Mouse (Mus musculus) embryonic facial prominence, embryonic 12.5 days (tissue): ENCODE measurements around the gene Slc25a29. TPM values are rescaled to one million over a fixed set of nuclear protein-coding genes. Genes with fewer than 3 reads are reported as not detected.

Experiments
- ATAC-seq: fragments of 200-750 bp; cut with Nextera tagmentation; 2 replicates; pipeline ENCODE4 v1.8.0; 2017; ENCODE audit not compliant: insufficient number of reproducible peaks, insufficient read depth, low FRiP score, low TSS enrichment
- H3K27ac ChIP-seq: fragments of 300-500 bp; sonication (generic); 2 replicates; pipeline ENCODE4 v1.5.1; 2016; ENCODE audit warnings: mild to moderate bottlenecking
- H3K27me3 ChIP-seq: fragments of 300-500 bp; sonication (generic); 2 replicates; pipeline ENCODE4 v1.6.1; 2016; ENCODE audit warnings: mild to moderate bottlenecking, moderate library complexity
- H3K36me3 ChIP-seq: fragments of 300-500 bp; sonication (generic); 2 replicates; pipeline ENCODE4 v1.6.1; 2016; ENCODE audit warnings: mild to moderate bottlenecking
- H3K4me1 ChIP-seq: fragments of 300-500 bp; sonication (generic); 2 replicates; pipeline ENCODE4 v1.6.1; 2016
- H3K4me2 ChIP-seq: fragments of 300-500 bp; sonication (generic); replicated peaks from 2 replicates; pipeline ENCODE4 v1.6.1; 2016; ENCODE audit warnings: mild to moderate bottlenecking, moderate library complexity
- H3K4me3 ChIP-seq: fragments of 300-500 bp; sonication (generic); 2 replicates; pipeline ENCODE4 v1.5.1; 2016; ENCODE audit warnings: mild to moderate bottlenecking
- H3K9ac ChIP-seq: fragments of 300-500 bp; sonication (generic); 2 replicates; pipeline ENCODE4 v1.6.1; 2016; ENCODE audit warnings: mild to moderate bottlenecking, moderate library complexity
- H3K9me3 ChIP-seq: fragments of 300-500 bp; sonication (generic); 2 replicates; pipeline ENCODE4 v1.6.1; 2016; ENCODE audit warnings: mild to moderate bottlenecking, moderate library complexity
- WGBS: fragments of 180-500 bp; shearing (Covaris S2); methylation state at CpG from one replicate; pipeline ENCODE4 v1.1.7; 2016; 5-methylcytosine and 5-hydroxymethylcytosine counted together
- polyA plus RNA-seq: library from polyadenylated mRNA; unstranded; fragments of >200 nt; fragmentation: Nextera tagmentation; extraction: Ambion mirVana; gene quantifications from 2 replicates; pipeline ENCODE4 v1.2.1, GENCODE M21; 2016

The Slc25a29 gene
- polyA plus RNA-seq, 1 experiment from 2014 or later: 16.9 TPM

DNA sequence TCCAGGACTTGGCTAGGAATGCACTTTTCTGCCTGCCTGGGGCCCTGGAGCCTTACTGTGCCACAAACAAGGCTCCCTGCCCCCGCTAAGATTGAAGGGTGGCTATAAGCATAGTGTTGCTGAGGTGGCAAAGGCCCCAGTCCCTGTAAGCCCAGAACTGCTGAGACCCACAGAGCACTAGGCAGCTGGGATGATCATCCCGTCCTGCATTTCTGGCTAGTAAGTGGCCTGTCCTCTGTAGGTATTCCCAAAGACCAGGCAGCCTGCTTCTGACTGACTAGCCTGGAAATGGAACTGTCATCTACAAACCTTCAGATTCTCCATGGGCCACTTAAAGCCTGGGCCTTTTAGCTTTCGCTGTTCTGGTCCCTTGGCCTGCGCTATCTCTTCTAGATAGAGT is 15.2 kb downstream of the Slc25a29 start:
- Histone ChIP-seq H3K9ac (no peak overlapping the region), H3K4me2 (no peak overlapping the region), H3K9me3 (no peaks in the 10 kb centered on the region), H3K4me3 (no peak overlapping the region), H3K36me3 (peaks cover 26% of the 10 kb centered on the region), H3K27me3 (no peaks in the 10 kb centered on the region), H3K4me1 (no peaks in the 10 kb centered on the region), H3K27ac (no peak overlapping the region)
- 93% methylated on average over 4 of the region's 4 CpGs for WGBS
- no peak for ATAC-seq

DNA sequence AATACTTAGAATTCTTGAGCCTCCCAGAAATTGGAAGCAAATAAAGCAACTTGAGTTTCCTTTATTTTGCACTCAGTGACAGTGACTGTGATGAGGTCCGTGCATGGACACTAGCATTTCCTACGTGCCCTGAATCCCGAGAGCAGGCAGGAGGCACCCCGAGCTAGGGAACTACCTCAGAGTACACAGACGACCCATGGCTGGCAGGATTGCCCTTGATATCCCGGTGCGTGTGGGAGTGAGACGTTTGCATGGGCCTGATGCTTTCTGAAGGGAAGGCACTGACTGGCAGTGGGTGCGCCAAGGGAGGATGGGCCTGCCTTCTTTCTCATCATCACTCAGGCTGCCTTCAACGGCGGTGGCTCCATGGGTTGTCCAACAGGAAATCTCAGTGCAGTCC is 19.1 kb downstream of the Slc25a29 start:
- Histone ChIP-seq H3K4me1 (0 out of 2 replicates have a peak, but pooled peaks cover 3% of the 10 kb centered on the region), H3K4me3 (no peak overlapping the region), H3K27ac (no peak overlapping the region), H3K9me3 (no peaks in the 10 kb centered on the region), H3K36me3 (peaks cover 30% of the 10 kb centered on the region), H3K9ac (no peak overlapping the region), H3K4me2 (no peak overlapping the region), H3K27me3 (no peaks in the 10 kb centered on the region)
- ATAC-seq: no peak
- 83% methylated on average over 11 of the region's 11 CpGs for WGBS

DNA sequence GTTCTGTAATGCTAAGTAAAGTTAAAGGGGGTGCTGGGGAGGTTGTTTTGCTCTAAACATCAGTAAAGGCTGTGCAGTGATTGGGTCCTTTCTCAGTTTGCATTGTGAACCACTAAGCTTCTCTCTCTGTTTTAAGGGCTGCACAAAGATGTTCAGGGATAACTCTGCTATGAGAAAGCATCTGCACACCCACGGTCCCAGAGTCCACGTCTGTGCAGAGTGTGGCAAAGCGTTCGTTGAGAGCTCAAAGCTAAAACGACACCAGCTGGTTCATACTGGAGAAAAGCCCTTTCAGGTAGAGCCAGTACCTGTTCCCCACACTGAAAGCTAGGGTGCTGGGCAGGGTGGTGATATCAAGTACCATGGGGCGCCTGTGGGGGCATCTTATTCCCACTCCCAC is 21.2 kb downstream of the Slc25a29 start:
- 91% methylated on average over 6 of the region's 6 CpGs for WGBS
- H3K36me3 ChIP-seq: peaks cover 33% of the 10 kb centered on the region
- no peak overlapping the region for H3K9ac ChIP-seq
- H3K4me2 ChIP-seq: no peak overlapping the region
- no peaks in the 10 kb centered on the region for H3K27me3 ChIP-seq
- no peaks in the 10 kb centered on the region for H3K9me3 ChIP-seq
- no peak overlapping the region for H3K4me3 ChIP-seq
- no peak for ATAC-seq
- 0 out of 2 replicates have a peak, but pooled peaks cover 3% of the 10 kb centered on the region for H3K4me1 ChIP-seq
- no peak overlapping the region for H3K27ac ChIP-seq

DNA sequence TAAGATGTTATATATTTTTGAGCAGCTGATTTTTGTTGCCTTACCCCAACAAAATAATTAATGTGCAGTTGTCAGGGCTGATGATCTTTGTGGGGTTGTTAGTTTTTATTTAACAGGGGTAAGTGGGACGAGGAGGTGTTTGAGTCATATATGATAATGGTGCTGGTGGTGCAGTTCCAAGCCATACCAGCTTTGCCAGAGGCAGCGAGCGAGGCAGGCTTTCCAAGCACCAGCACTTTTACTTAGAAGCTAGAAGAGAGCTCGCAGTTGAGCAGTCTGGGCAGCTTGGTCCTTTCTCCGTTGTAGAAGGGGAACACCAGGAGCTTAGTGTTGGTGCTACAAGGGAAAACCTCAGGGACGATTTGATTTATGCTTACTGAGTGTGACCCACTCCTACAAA is 23.2 kb downstream of the Slc25a29 start:
- Histone ChIP-seq H3K36me3 (peaks cover 28% of the 10 kb centered on the region), H3K4me2 (no peak overlapping the region), H3K4me3 (no peak overlapping the region), H3K9ac (no peak overlapping the region), H3K27ac (no peak overlapping the region), H3K27me3 (no peaks in the 10 kb centered on the region), H3K4me1 (0 out of 2 replicates have a peak, but pooled peaks cover 3% of the 10 kb centered on the region), H3K9me3 (no peaks in the 10 kb centered on the region)
- 93% methylated on average over 6 of the region's 6 CpGs for WGBS
- no peak for ATAC-seq

DNA sequence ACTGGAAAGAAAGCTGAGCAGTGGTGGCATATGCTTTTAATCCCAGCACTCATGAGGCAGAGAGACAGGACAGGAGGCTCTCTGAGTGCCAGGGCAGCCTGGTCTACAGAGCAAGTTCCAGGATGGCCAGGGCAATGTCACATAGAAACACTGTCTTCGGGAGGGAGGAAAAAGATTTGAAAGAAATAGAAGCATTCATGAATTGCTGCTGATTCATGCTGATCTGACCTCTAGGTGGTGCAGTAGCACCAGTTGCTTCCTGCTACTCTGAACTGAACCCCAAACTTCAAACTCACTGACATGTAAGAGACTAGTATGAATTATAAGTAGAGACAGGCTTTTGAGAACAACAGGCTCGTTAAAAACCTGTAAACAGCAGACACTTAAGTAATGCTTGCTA is 24.6 kb downstream of the Slc25a29 start:
- H3K36me3 ChIP-seq: peaks cover 25% of the 10 kb centered on the region
- no peak overlapping the region for H3K9ac ChIP-seq
- ATAC-seq: no peak
- no peak overlapping the region for H3K27ac ChIP-seq
- 0 out of 2 replicates have a peak, but pooled peaks cover 3% of the 10 kb centered on the region for H3K4me1 ChIP-seq
- H3K4me2 ChIP-seq: no peak overlapping the region
- 74% methylated on average over 2 of the region's 2 CpGs for WGBS
- H3K9me3 ChIP-seq: no peaks in the 10 kb centered on the region
- no peak overlapping the region for H3K4me3 ChIP-seq
- H3K27me3 ChIP-seq: no peaks in the 10 kb centered on the region

DNA sequence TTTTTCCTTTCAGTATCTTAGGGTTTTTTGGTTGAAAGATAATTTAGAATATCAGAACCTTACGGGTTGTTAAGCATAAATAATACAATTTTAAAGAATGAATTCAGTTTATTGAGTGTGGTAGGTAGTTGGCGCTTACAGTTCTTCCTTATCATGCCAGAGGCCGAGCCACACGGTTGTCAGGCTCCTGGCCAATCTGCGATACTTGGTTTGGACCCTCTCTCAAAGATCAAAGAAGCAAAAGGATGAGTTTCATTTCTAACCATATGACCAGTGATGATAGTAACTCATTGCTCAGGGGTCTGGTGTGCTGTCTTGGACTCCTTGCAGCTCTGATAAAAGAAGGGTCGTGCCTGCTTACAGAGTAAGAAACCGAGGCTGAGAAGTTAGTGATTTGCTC is 25.4 kb downstream of the Slc25a29 start:
- no peaks in the 10 kb centered on the region for H3K27me3 ChIP-seq
- WGBS: 93% methylated on average over 7 of the region's 7 CpGs
- H3K4me3 ChIP-seq: no peak overlapping the region
- peaks cover 23% of the 10 kb centered on the region for H3K36me3 ChIP-seq
- no peak overlapping the region for H3K4me2 ChIP-seq
- no peaks in the 10 kb centered on the region for H3K9me3 ChIP-seq
- H3K9ac ChIP-seq: no peak overlapping the region
- no peak overlapping the region for H3K27ac ChIP-seq
- H3K4me1 ChIP-seq: 0 out of 2 replicates have a peak, but pooled peaks cover 3% of the 10 kb centered on the region
- no peak for ATAC-seq

DNA sequence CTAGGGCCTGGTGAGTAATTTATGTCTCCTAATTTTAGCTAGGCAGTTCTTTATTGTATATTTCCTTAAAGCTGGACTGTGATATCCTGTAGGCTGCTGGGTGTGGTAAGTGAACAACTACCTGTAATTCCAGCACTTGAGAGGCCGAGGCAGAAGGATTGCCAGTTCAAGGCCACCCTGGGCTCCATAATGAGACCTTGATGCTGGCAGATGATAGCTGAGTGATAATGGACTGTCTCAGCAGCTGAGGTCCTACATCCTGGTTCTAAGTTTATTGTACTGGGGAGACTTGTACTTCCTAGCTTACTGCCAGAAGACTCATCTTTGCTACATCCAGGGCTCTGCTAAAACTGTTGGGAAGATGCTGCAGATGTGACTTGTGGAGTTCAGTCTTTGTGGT is 25.9 kb downstream of the Slc25a29 start:
- Histone ChIP-seq H3K4me3 (no peak overlapping the region), H3K36me3 (peaks cover 21% of the 10 kb centered on the region), H3K27ac (no peak overlapping the region), H3K27me3 (no peaks in the 10 kb centered on the region), H3K9ac (no peak overlapping the region), H3K9me3 (no peaks in the 10 kb centered on the region), H3K4me1 (0 out of 2 replicates have a peak, but pooled peaks cover 3% of the 10 kb centered on the region), H3K4me2 (no peak overlapping the region)
- WGBS: 85% methylated on average over 1 of the region's 1 CpGs
- ATAC-seq: no peak

DNA sequence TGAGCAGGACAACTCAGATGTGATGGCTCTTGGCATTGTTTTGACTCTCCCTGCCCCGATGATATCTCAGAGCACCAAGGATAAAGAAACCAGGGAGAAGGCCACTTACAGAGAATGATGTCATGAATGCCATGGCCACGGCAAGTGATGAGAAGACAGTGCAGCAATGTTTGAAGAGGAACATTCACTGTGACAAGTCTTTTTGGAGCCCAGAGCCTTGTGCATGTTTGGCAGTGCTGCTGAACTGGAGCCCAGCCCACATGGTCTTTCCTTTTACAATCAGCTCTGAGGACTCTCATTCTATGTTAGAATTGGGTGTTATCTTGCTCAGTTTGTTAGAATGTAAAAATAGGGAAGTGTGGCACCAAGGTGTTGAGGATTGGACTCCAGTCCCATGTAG is 27.2 kb downstream of the Slc25a29 start:
- ATAC-seq: no peak
- no peak overlapping the region for H3K4me3 ChIP-seq
- peaks cover 21% of the 10 kb centered on the region for H3K36me3 ChIP-seq
- H3K9ac ChIP-seq: no peak overlapping the region
- H3K4me2 ChIP-seq: no peak overlapping the region
- H3K4me1 ChIP-seq: no peaks in the 10 kb centered on the region
- H3K27me3 ChIP-seq: no peaks in the 10 kb centered on the region
- 82% methylated on average over 2 of the region's 2 CpGs for WGBS
- no peak overlapping the region for H3K27ac ChIP-seq
- H3K9me3 ChIP-seq: no peaks in the 10 kb centered on the region

DNA sequence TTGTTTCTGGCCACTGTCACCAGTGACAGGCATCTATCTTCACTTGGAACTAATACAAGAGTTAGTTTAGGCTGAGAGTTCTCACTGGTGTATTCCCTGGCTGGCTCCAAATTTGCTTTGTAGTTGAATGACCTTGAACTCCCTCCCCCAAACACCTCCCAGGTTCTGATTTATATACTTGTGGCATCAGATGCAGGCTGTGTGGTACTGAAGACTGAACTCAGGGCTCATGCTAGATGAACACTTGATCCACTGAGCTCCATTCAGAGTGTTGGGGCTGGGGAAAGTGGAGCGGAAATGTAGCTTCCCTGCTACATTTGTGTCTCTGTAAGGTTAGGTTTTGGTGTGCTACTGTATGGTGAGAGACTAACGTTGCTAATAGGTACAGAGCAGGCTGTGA is 31.3 kb downstream of the Slc25a29 start:
- H3K36me3 ChIP-seq: peaks cover 17% of the 10 kb centered on the region
- WGBS: 89% methylated on average over 2 of the region's 2 CpGs

DNA sequence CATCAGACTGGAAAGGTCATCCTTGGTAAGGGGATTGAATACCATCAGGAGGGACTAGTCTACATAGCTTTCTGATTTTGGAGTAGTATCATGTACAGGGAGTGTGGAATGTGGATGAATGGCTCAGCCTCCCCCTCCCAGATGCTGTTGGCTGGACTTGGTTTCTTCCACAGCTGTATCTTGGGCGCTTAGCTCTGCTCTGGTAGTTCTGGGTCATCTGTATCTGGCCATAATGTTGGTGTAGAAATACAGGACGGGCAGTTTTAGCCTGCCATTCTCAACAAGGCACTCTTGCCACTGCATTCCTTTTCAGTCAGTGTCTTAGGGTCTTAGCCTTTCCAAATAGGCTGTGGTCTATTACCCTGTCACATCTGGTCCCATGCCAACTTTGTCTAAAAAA is 34.1 kb downstream of the Slc25a29 start:
- no peak overlapping the region for H3K4me3 ChIP-seq
- H3K27me3 ChIP-seq: no peaks in the 10 kb centered on the region
- ATAC-seq: no peak
- H3K4me2 ChIP-seq: no peak overlapping the region
- 83% methylated on average over 2 of the region's 2 CpGs for WGBS
- H3K4me1 ChIP-seq: peaks cover 15% of the 10 kb centered on the region; the same call in 1 of the 2 replicates
- H3K9me3 ChIP-seq: no peaks in the 10 kb centered on the region
- H3K36me3 ChIP-seq: peaks cover 2% of the 10 kb centered on the region; the same call in 1 of the 2 replicates
- H3K9ac ChIP-seq: no peak overlapping the region
- no peak overlapping the region for H3K27ac ChIP-seq

More for the DNA sequence above, 31.3 kb downstream of the Slc25a29 start:
- 0 out of 2 replicates have a peak, but pooled peaks cover 3% of the 10 kb centered on the region for H3K4me1 ChIP-seq
- no peak overlapping the region for H3K4me3 ChIP-seq
- H3K9me3 ChIP-seq: no peaks in the 10 kb centered on the region
- H3K9ac ChIP-seq: no peak overlapping the region
- no peak overlapping the region for H3K27ac ChIP-seq
- ATAC-seq: no peak
- no peaks in the 10 kb centered on the region for H3K27me3 ChIP-seq
- H3K4me2 ChIP-seq: no peak overlapping the region

DNA sequence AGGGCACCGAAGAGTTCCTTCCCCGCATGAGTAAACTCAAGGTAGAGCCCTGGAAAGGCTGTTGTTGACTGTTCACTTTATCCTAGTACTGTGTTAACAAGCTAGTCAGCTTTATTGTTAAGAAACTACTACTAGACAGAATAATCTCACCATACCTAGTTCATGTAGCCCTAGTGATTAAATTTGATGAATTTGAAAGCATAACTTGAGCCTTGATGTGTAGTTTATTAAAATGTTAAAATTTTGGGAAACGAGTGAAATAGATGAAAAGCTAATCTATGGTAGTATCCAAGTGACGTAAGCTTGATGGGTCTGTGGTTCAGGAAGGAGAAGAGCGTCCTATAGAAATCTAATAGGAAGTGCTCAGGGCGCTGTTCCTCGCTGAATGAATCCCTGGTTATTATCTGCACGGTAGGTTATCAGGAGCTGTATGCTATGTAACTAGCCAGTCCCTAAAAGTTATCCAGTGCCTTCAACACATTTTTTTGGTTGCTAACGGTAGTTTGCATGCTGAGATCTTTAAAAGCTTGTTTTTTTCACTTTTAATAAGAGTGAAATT is 40.6 kb downstream of the Slc25a29 start:
- 20% methylated on average over 9 of the region's 9 CpGs for WGBS
- no peaks in the 10 kb centered on the region for H3K27me3 ChIP-seq
- H3K27ac ChIP-seq: peak overlapping the region; percentile 99; the same call in 1 of the 2 replicates
- H3K9ac ChIP-seq: peak overlapping the region; percentile 94
- H3K9me3 ChIP-seq: no peaks in the 10 kb centered on the region
- peak overlapping the region; percentile 99 for H3K4me3 ChIP-seq
- H3K4me2 ChIP-seq: peak overlapping the region; percentile 60
- no peaks in the 10 kb centered on the region for H3K36me3 ChIP-seq
- peaks cover 38% of the 10 kb centered on the region for H3K4me1 ChIP-seq
- no peak for ATAC-seq

DNA sequence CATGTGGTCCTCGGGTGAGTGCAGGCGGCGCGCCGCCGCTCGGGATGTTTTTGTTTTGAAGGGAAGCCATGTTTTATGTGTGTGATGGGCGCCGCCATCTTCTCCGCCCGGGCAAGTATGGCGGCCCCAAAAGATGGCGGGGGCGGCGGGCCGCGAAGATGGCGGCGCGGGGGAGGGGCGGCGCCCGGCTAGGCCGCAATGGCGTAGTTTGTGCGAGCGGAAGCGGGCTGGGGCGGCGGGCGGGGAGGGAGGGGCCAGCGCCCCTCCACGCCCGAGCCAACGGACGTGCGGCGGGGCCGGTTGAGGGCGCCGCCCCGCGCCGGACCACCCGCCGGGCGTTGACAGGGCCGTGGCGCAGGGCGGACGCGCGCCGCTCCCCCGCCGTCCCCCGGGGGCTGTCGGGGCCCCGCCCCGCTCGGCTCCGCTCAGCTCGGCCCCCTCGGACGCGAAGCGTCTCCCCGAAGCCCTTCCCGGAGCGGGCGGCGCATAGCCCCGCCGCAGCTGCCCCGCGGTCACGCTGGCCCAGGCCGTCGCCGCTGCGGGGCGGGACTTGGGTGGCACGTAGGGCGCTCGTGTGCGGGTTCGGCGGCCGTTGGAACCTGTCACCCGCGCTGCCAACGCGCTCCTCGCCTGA is 41.5 kb downstream of the Slc25a29 start:
- Histone ChIP-seq H3K4me3 (peak overlapping the region; percentile 99), H3K27ac (peak overlapping the region; percentile 99), H3K9me3 (no peaks in the 10 kb centered on the region), H3K4me1 (peaks cover 34% of the 10 kb centered on the region), H3K36me3 (no peaks in the 10 kb centered on the region), H3K9ac (peak overlapping the region; percentile 94), H3K4me2 (peak overlapping the region; percentile 60), H3K27me3 (no peaks in the 10 kb centered on the region)
- ATAC-seq: peak; percentile 58
- under 1% methylated on average over 79 of the region's 94 CpGs for WGBS
